Mouse (Mus musculus) liver, embryonic 14.5 days (tissue): ENCODE results near the gene Vmn2r89. TPM values are rescaled to one million over a fixed set of nuclear protein-coding genes. Genes with fewer than 3 reads are reported as not detected.

Experiments used
- ATAC-seq: fragments of 200-750 bp; cut with Nextera tagmentation; 2 replicates; pipeline ENCODE4 v1.8.0; 2017; ENCODE audit warnings: moderate number of reproducible peaks, mild to moderate bottlenecking, moderate library complexity; ENCODE audit not compliant: insufficient read depth
- DNase-seq, 3 experiments: peaks; one replicate each; pipeline ENCODE4 v3.0.0-alpha.2; 2012 to 2013; ENCODE audit warnings: low read depth in 3 of 3, low spot score in 3 of 3
- H3K27ac ChIP-seq: fragments of 300-500 bp; sonication (generic); 2 replicates; pipeline ENCODE4 v1.5.1; 2014; ENCODE audit warnings: moderate library complexity, mild to moderate bottlenecking, control low read depth, inconsistent platforms
- H3K27me3 ChIP-seq: fragments of 300-500 bp; sonication (generic); 2 replicates; pipeline ENCODE4 v1.6.1; 2014; ENCODE audit warnings: mild to moderate bottlenecking, low read length, moderate library complexity; ENCODE audit not compliant: control insufficient read depth, insufficient read depth
- H3K36me3 ChIP-seq: fragments of 300-500 bp; sonication (generic); replicated peaks from 2 replicates; pipeline ENCODE4 v1.6.1; 2014; ENCODE audit warnings: low read depth; ENCODE audit not compliant: control insufficient read depth, insufficient read depth
- H3K4me1 ChIP-seq, 2 experiments: fragments of 200-500 bp in 1 of 2; fragments of 300-500 bp in 1 of 2; sonication (generic) in 1 of 2; replicated peaks; 2 replicates each; pipeline ENCODE4 v1.6.1; 2012 to 2014; ENCODE audit warnings: antibody characterized with exemption in 1 of 2, inconsistent platforms in 1 of 2, low read length in 1 of 2; ENCODE audit not compliant: control insufficient read depth in 2 of 2, insufficient read depth in 2 of 2
- H3K4me2 ChIP-seq: fragments of 300-500 bp; sonication (generic); 2 replicates; pipeline ENCODE4 v1.6.1; 2014; ENCODE audit warnings: low read depth, mild to moderate bottlenecking, control low read depth, moderate library complexity
- H3K4me3 ChIP-seq, 2 experiments: fragments of 200-500 bp in 1 of 2; fragments of 300-500 bp in 1 of 2; sonication (generic) in 1 of 2; 2 replicates each; pipeline ENCODE4 v1.5.1; 2012 to 2014; ENCODE audit warnings: low read depth in 2 of 2, low read length in 2 of 2, mild to moderate bottlenecking in 2 of 2, control low read depth in 1 of 2, inconsistent platforms in 1 of 2, moderate library complexity in 1 of 2; ENCODE audit not compliant: insufficient read depth in 1 of 2
- H3K9ac ChIP-seq: fragments of 300-500 bp; sonication (generic); replicated peaks from 2 replicates; pipeline ENCODE4 v1.6.1; 2014; ENCODE audit warnings: mild to moderate bottlenecking, control low read depth, moderate library complexity
- H3K9me3 ChIP-seq: fragments of 300-500 bp; sonication (generic); 2 replicates; pipeline ENCODE4 v1.6.1; 2016; ENCODE audit warnings: low read length, mixed read lengths; ENCODE audit not compliant: control insufficient read depth
- CTCF ChIP-seq: IDR thresholded peaks from 2 replicates; pipeline ENCODE4 v1.5.1; 2016; ENCODE audit warnings: antibody characterized with exemption, low read depth, control low read depth
- EP300 ChIP-seq: IDR thresholded peaks from 2 replicates; pipeline ENCODE4 v1.6.1; 2016; ENCODE audit warnings: antibody characterized with exemption, low read depth
- WGBS: fragments of 180-500 bp; shearing (Covaris S2); extraction: QIAGEN DNeasy Blood & Tissue Kit; methylation state at CpG from one replicate; pipeline ENCODE4 v1.1.7; 2014; ENCODE audit not compliant: insufficient replicate concordance; 5-methylcytosine and 5-hydroxymethylcytosine counted together
- polyA plus RNA-seq, 2 experiments: library from polyadenylated mRNA; depleted of rRNA in 1 of 2; stranded (reverse) in 1 of 2; unstranded in 1 of 2; fragments of >200 nt; fragmentation: Nextera tagmentation in 1 of 2; extraction: Ambion mirVana in 1 of 2; gene quantifications; 2 replicates each; pipeline versions ENCODE4 v1.2.1 to v1.2.3; 2012 to 2014

Gene Vmn2r89
- polyA plus RNA-seq, 2 experiments, result not detected

DNA sequence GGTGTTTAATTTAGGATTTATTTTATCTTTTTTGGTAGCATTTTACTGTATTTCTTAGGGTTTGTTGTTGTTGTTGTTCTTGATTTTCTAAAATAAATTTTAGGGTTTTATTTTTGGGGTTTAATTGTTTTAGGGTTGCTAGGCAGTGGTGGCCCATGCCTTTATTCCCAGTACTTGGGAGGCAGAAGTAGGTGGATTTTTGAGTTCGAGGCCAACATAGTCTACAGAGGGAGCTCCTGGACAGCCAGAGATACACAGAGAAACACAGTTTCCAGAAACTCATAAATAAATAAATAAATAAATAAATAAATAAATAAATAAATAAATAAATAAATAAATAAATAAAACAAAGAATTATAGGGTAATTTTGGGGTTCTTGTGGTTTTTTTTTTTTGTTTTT lies 32.0 kb downstream of the Vmn2r89 start:
- Histone ChIP-seq H3K9me3 (no peaks in the 10 kb centered on the region), H3K27ac (no peak overlapping the region), H3K36me3 (no peaks in the 10 kb centered on the region), H3K4me2 (no peak overlapping the region), H3K4me1 (no peaks in the 10 kb centered on the region), H3K9ac (no peak overlapping the region), H3K27me3 (no peaks in the 10 kb centered on the region), H3K4me3 (no peak overlapping the region)
- TF ChIP-seq CTCF (no peak), EP300 (no peak)
- DNase-seq (no peak), ATAC-seq (no peak)
- 59% methylated on average over 1 of the region's 1 CpGs for WGBS

DNA sequence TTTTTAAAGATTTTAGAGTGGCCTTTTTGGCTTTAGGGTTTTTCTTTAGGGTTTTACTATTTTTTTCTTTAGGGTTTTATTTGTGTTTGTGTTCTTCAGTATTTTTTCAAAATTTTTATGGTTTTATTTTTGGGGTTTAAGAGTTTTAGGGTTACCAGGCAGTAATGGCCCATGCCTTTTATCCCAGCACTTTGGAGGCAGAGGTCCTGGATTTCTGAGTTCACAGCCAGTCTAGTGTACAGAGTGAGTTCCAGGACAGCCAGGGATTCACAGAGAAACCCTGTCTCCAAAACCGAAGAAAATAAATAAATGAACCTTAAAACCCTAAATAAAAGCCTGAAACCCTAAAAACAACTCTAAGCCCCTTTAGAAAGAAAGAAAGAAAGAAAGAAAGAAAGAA lies 34.5 kb downstream of the Vmn2r89 start:
- no peak for DNase-seq
- H3K4me2 ChIP-seq, result no peak overlapping the region
- 37% methylated on average over 1 of the region's 1 CpGs for WGBS

DNA sequence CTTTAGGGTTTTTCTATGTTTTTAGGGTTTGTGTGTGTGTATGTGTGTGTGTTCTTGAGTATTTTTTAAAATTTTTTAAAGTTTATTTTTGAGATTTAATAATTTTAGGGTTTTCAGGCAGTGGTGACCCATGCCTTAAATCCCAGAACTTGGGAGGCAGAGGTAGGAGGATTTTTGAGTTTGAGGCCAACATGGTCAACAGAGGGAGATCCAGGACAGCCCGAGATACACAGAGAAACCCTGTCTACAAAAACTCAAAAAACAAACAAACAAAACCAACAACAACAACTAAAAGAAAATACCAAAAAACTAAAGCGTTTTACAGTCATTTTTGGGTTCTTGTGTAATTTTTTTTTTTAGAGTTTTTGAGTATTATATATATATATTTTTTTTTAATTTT lies 44.1 kb downstream of the Vmn2r89 start:
- Histone ChIP-seq H3K27ac (no peak overlapping the region), H3K4me3 (no peak overlapping the region), H3K9ac (no peak overlapping the region), H3K4me2 (no peak overlapping the region), H3K27me3 (no peaks in the 10 kb centered on the region), H3K9me3 (no peaks in the 10 kb centered on the region), H3K4me1 (no peaks in the 10 kb centered on the region), H3K36me3 (no peaks in the 10 kb centered on the region)
- DNase-seq, result no peak
- no peak for TF ChIP-seq EP300
- no peak for TF ChIP-seq CTCF
- 55% methylated on average over 2 of the region's 2 CpGs for WGBS
- ATAC-seq, result no peak

More for the DNA sequence above, 34.5 kb downstream of the Vmn2r89 start:
- no peak overlapping the region for H3K27ac ChIP-seq
- H3K27me3 ChIP-seq, result no peaks in the 10 kb centered on the region
- H3K4me3 ChIP-seq, result no peak overlapping the region
- H3K36me3 ChIP-seq, result no peaks in the 10 kb centered on the region
- no peaks in the 10 kb centered on the region for H3K9me3 ChIP-seq
- H3K4me1 ChIP-seq, result no peaks in the 10 kb centered on the region
- no peak overlapping the region for H3K9ac ChIP-seq
- ATAC-seq, result no peak
- no peak for TF ChIP-seq EP300
- TF ChIP-seq CTCF, result no peak

DNA sequence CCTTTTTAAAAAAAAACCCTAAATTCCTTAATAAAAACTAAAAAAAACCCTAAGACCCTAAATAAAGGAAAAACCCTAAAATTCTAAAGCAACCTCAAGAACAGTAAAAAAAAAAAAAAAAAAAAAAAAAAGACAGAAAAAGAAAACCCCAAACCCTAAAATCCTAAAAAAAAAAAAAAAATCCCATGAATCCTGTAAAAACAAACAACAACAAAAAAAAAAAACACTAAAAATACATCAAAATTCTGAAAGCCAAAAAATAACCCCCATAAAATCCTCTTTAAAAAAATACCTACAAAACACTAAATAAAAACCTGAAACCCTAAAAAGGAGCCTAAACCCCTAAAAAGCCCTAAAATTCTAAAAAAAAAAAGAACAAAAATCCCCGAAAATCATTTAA lies 45.3 kb downstream of the Vmn2r89 start:
- DNase-seq, result no peak
- Histone ChIP-seq H3K4me1 (no peaks in the 10 kb centered on the region), H3K9ac (no peak overlapping the region), H3K4me2 (no peak overlapping the region), H3K9me3 (no peaks in the 10 kb centered on the region), H3K4me3 (no peak overlapping the region), H3K36me3 (no peaks in the 10 kb centered on the region), H3K27me3 (no peaks in the 10 kb centered on the region), H3K27ac (no peak overlapping the region)
- WGBS, result 57% methylated on average over 1 of the region's 1 CpGs
- ATAC-seq, result no peak
- TF ChIP-seq CTCF (no peak), EP300 (no peak)

DNA sequence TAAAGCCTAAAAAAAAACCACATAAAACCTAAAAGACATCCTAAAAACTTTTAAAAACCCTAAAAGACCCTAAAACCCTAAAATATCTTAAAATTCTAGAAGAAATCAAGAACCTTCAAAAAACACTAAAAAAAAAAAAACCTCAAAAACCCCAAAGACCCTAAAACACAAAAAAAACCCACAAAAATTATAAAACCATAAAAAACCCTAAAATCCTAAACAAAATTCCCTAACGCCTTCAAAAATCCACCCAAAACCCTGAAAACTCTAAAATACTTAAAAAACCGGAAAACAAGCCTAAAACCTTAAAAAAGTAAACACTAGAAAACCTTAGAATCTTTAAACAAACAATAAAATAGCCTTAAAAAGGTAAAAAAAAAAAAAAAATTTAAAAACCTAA lies 46.3 kb downstream of the Vmn2r89 start:
- Histone ChIP-seq H3K4me2 (no peak overlapping the region), H3K27me3 (no peaks in the 10 kb centered on the region), H3K36me3 (no peaks in the 10 kb centered on the region), H3K27ac (no peak overlapping the region), H3K9me3 (no peaks in the 10 kb centered on the region), H3K4me1 (no peaks in the 10 kb centered on the region), H3K4me3 (no peak overlapping the region), H3K9ac (no peak overlapping the region)
- ATAC-seq (no peak), DNase-seq (no peak)
- TF ChIP-seq EP300 (no peak), CTCF (no peak)
- 55% methylated on average over 2 of the region's 2 CpGs for WGBS
